Mouse (Mus musculus) hindbrain, embryonic 11.5 days (tissue): ENCODE data around the gene Tceanc2. TPM values are rescaled to one million over a fixed set of nuclear protein-coding genes. Genes with fewer than 3 reads are reported as not detected.

Source experiments
- ATAC-seq: fragments of 200-750 bp; cut with Nextera tagmentation; 2 replicates; pipeline ENCODE4 v1.8.0; 2017; ENCODE audit warnings: mild to moderate bottlenecking, moderate TSS enrichment, moderate library complexity; ENCODE audit not compliant: low FRiP score
- DNase-seq: peaks from one replicate; pipeline ENCODE4 v3.0.0-alpha.2; 2015; ENCODE audit warnings: low spot score
- H3K27ac ChIP-seq: fragments of 300-500 bp; sonication (generic); 2 replicates; pipeline ENCODE4 v1.5.1; 2014; ENCODE audit warnings: mild to moderate bottlenecking, low read depth, low read length
- H3K27me3 ChIP-seq: fragments of 300-500 bp; sonication (generic); 2 replicates; pipeline ENCODE4 v1.6.1; 2014; ENCODE audit warnings: mild to moderate bottlenecking, low read length, moderate library complexity, mixed read lengths; ENCODE audit not compliant: control insufficient read depth, insufficient read depth
- H3K36me3 ChIP-seq: fragments of 300-500 bp; sonication (generic); 2 replicates; pipeline ENCODE4 v1.6.1; 2014; ENCODE audit warnings: mild to moderate bottlenecking, low read length, moderate library complexity, mixed read lengths; ENCODE audit not compliant: control insufficient read depth, insufficient read depth
- H3K4me1 ChIP-seq: fragments of 300-500 bp; sonication (generic); replicated peaks from 2 replicates; pipeline ENCODE4 v1.6.1; 2014; ENCODE audit warnings: low read length, mixed read lengths; ENCODE audit not compliant: control insufficient read depth, insufficient read depth
- H3K4me2 ChIP-seq: fragments of 300-500 bp; sonication (generic); replicated peaks from 2 replicates; pipeline ENCODE4 v1.6.1; 2014; ENCODE audit warnings: mild to moderate bottlenecking, low read depth, low read length
- H3K4me3 ChIP-seq: fragments of 300-500 bp; sonication (generic); 2 replicates; pipeline ENCODE4 v1.5.1; 2014; ENCODE audit warnings: low read depth, low read length
- H3K9ac ChIP-seq: fragments of 300-500 bp; sonication (generic); 2 replicates; pipeline ENCODE4 v1.6.1; 2014; ENCODE audit warnings: low read depth, low read length
- H3K9me3 ChIP-seq: fragments of 300-500 bp; sonication (generic); 2 replicates; pipeline ENCODE4 v1.6.1; 2016; ENCODE audit warnings: low read length; ENCODE audit not compliant: control insufficient read depth
- WGBS: fragments of 180-500 bp; shearing (Covaris S2); extraction: QIAGEN DNeasy Blood & Tissue Kit; methylation state at CpG from one replicate; pipeline ENCODE4 v1.1.7; 2014; 5-methylcytosine and 5-hydroxymethylcytosine counted together
- polyA plus RNA-seq: library from polyadenylated mRNA; unstranded; fragments of >200 nt; fragmentation: Nextera tagmentation; extraction: Ambion mirVana; gene quantifications from 2 replicates; pipeline ENCODE4 v1.2.1, GENCODE M21; 2014

The Tceanc2 gene
- polyA plus RNA-seq: 21.1 and 26.4 TPM in 2 replicates

- Histone ChIP-seq H3K4me3 (peak within 1 kb of the TSS; percentile 98), H3K27ac (peak within 1 kb of the TSS; percentile 89), H3K9me3 (no peaks in the 10 kb centered on the region), H3K4me1 (no peaks in the 10 kb centered on the region), H3K9ac (peak within 1 kb of the TSS; percentile 94), H3K36me3 (no peaks in the 10 kb centered on the region), H3K27me3 (no peaks in the 10 kb centered on the region), H3K4me2 (peak within 1 kb of the TSS; percentile 72)
- 0% methylated on average over 46 of the region's 47 CpGs for WGBS
- ATAC-seq (peak; percentile 41), DNase-seq (peak; percentile 64)
Measured at GRCm38 (mm10) chr4:107178830-107179490, at the start of gene Tceanc2. Gene Tceanc2 (minus strand): TSS chr4:107179116.

GRCm38 (mm10) chr4:107226313-107226712 lies 47.4 kb upstream of the Tceanc2 start:
- H3K9ac ChIP-seq: no peak overlapping the region
- H3K9me3 ChIP-seq: no peaks in the 10 kb centered on the region
- 83% methylated on average over 2 of the region's 2 CpGs for WGBS
- no peaks in the 10 kb centered on the region for H3K4me1 ChIP-seq
- H3K36me3 ChIP-seq: no peaks in the 10 kb centered on the region
- no peaks in the 10 kb centered on the region for H3K27me3 ChIP-seq
- DNase-seq (no peak), ATAC-seq (no peak)
- no peak overlapping the region for H3K4me2 ChIP-seq
- H3K27ac ChIP-seq: no peak overlapping the region
- H3K4me3 ChIP-seq: no peak overlapping the region

- Histone ChIP-seq H3K4me2 (no peak overlapping the region), H3K9ac (no peak overlapping the region), H3K27me3 (no peaks in the 10 kb centered on the region), H3K36me3 (no peaks in the 10 kb centered on the region), H3K4me1 (no peaks in the 10 kb centered on the region), H3K27ac (no peak overlapping the region), H3K9me3 (no peaks in the 10 kb centered on the region), H3K4me3 (no peak overlapping the region)
- ATAC-seq (no peak), DNase-seq (no peak)
- 87% methylated on average over 11 of the region's 11 CpGs for WGBS
Measured at GRCm38 (mm10) chr4:107223225-107224204, 44.6 kb upstream of the Tceanc2 start.

GRCm38 (mm10) chr4:107221524-107221923 lies 42.6 kb upstream of the Tceanc2 start:
- Histone ChIP-seq H3K4me1 (no peaks in the 10 kb centered on the region), H3K27ac (no peak overlapping the region), H3K9me3 (no peaks in the 10 kb centered on the region), H3K4me2 (no peak overlapping the region), H3K4me3 (no peak overlapping the region), H3K36me3 (no peaks in the 10 kb centered on the region), H3K9ac (no peak overlapping the region), H3K27me3 (no peaks in the 10 kb centered on the region)
- DNase-seq (no peak), ATAC-seq (no peak)
- WGBS: 92% methylated on average over 5 of the region's 5 CpGs

- Histone ChIP-seq H3K9me3 (no peaks in the 10 kb centered on the region), H3K4me1 (no peaks in the 10 kb centered on the region), H3K27ac (no peak overlapping the region), H3K27me3 (no peaks in the 10 kb centered on the region), H3K9ac (no peak overlapping the region), H3K36me3 (no peaks in the 10 kb centered on the region), H3K4me2 (no peak overlapping the region), H3K4me3 (no peak overlapping the region)
- DNase-seq (no peak), ATAC-seq (no peak)
- 88% methylated on average over 9 of the region's 9 CpGs for WGBS
Measured at GRCm38 (mm10) chr4:107217574-107217973, 38.7 kb upstream of the Tceanc2 start.

- Histone ChIP-seq H3K4me2 (no peak overlapping the region), H3K36me3 (no peaks in the 10 kb centered on the region), H3K27ac (no peak overlapping the region), H3K9me3 (no peaks in the 10 kb centered on the region), H3K4me3 (no peak overlapping the region), H3K27me3 (no peaks in the 10 kb centered on the region), H3K9ac (no peak overlapping the region), H3K4me1 (no peaks in the 10 kb centered on the region)
- ATAC-seq (no peak), DNase-seq (no peak)
- 84% methylated on average over 12 of the region's 12 CpGs for WGBS
Measured at GRCm38 (mm10) chr4:107213279-107214011, 34.5 kb upstream of the Tceanc2 start.

GRCm38 (mm10) chr4:107211936-107212335 lies 33.0 kb upstream of the Tceanc2 start:
- ATAC-seq (no peak), DNase-seq (no peak)
- Histone ChIP-seq H3K4me3 (no peak overlapping the region), H3K9me3 (no peaks in the 10 kb centered on the region), H3K9ac (no peak overlapping the region), H3K4me2 (no peak overlapping the region), H3K27me3 (no peaks in the 10 kb centered on the region), H3K36me3 (0 out of 2 replicates have a peak, but pooled peaks cover under 1% of the 10 kb centered on the region), H3K27ac (no peak overlapping the region), H3K4me1 (no peaks in the 10 kb centered on the region)
- 84% methylated on average over 5 of the region's 5 CpGs for WGBS

GRCm38 (mm10) chr4:107211465-107211864 lies 32.5 kb upstream of the Tceanc2 start:
- H3K4me3 ChIP-seq: no peak overlapping the region
- no peaks in the 10 kb centered on the region for H3K4me1 ChIP-seq
- ATAC-seq (no peak), DNase-seq (no peak)
- WGBS: 89% methylated on average over 4 of the region's 4 CpGs
- H3K9ac ChIP-seq: no peak overlapping the region
- 0 out of 2 replicates have a peak, but pooled peaks cover 2% of the 10 kb centered on the region for H3K36me3 ChIP-seq
- no peak overlapping the region for H3K4me2 ChIP-seq
- no peaks in the 10 kb centered on the region for H3K9me3 ChIP-seq
- H3K27me3 ChIP-seq: no peaks in the 10 kb centered on the region
- no peak overlapping the region for H3K27ac ChIP-seq
